Mouse (Mus musculus): ENCODE results near the gene Cox8b. TPM values are rescaled to one million over a fixed set of nuclear protein-coding genes. Genes with fewer than 3 reads are reported as not detected.

Gene Cox8b
- polyA plus RNA-seq, 1 experiment, result not detected

- peaks cover 13% of the 10 kb centered on the region; the same call in 1 of the 2 replicates for H3K36me3 ChIP-seq (ENCODE audit: control insufficient read depth)
- H3K4me1 ChIP-seq (ENCODE audit: control insufficient read depth), result peaks cover 14% of the 10 kb centered on the region
- peak within 1 kb of the TSS; percentile 71 for H3K4me3 ChIP-seq (replicated peaks)
- H3K27me3 ChIP-seq (ENCODE audit: control insufficient read depth), result peaks cover 7% of the 10 kb centered on the region
- no peak for TF ChIP-seq TAL1 (IDR thresholded peaks at IDR 0.05; ENCODE audit: low read length)
- TF ChIP-seq GATA1 (IDR thresholded peaks at IDR 0.05; ENCODE audit: low read length), result no peak
- H3K9me3 ChIP-seq (ENCODE audit: control insufficient read depth, low read length), result no peaks in the 10 kb centered on the region
Observed at GRCm38 (mm10) chr7:140941222-140942051, 41.2 kb upstream of the Cox8b start, which contains the start of gene Pgghg. TSS of gene Pgghg (plus strand) at chr7:140941391.

DNA sequence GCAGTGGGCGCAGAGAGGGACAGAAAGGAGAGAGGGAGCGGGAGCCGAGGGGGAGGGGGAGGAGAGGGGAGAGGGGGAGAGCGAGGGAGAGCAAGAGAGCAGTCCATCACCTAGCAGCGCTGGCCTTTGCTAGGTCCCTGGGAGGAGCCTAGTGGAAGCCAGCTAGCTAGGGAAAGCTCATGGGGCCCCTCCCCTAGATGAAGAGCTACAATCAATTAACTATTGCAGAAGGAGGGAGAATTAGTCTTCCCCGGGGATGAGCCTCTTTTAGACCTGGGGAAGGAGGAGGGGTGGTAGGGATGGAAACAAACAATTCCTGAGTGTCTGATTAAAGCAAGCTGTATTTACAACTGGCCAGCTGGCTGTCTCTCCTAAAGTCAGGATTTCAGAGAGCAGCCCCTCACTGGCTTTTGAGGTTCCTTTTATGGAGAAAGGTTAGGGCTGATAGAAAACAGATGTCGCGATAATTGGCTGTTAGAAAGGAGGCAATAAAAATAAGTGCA is 39.5 kb upstream of the Cox8b start:
- H3K36me3 ChIP-seq (ENCODE audit: control insufficient read depth), result peaks cover under 1% of the 10 kb centered on the region; the same call in 1 of the 2 replicates
- TF ChIP-seq GATA1 (IDR thresholded peaks at IDR 0.05; ENCODE audit: low read length) (no peak), TAL1 (IDR thresholded peaks at IDR 0.05; ENCODE audit: low read length) (no peak)
- H3K27me3 ChIP-seq (ENCODE audit: control insufficient read depth), result peaks cover 20% of the 10 kb centered on the region
- no peaks in the 10 kb centered on the region for H3K9me3 ChIP-seq (ENCODE audit: control insufficient read depth, low read length)
- no peak overlapping the region for H3K4me3 ChIP-seq (replicated peaks)
- H3K4me1 ChIP-seq (ENCODE audit: control insufficient read depth), result peaks cover 14% of the 10 kb centered on the region

- no peaks in the 10 kb centered on the region for H3K9me3 ChIP-seq (ENCODE audit: control insufficient read depth, low read length)
- no peaks in the 10 kb centered on the region for H3K36me3 ChIP-seq (ENCODE audit: control insufficient read depth)
- no peak overlapping the region for H3K4me3 ChIP-seq (replicated peaks)
- peaks cover 14% of the 10 kb centered on the region for H3K4me1 ChIP-seq (ENCODE audit: control insufficient read depth)
- no peak for TF ChIP-seq GATA1 (IDR thresholded peaks at IDR 0.05; ENCODE audit: low read length)
- TF ChIP-seq TAL1 (IDR thresholded peaks at IDR 0.05; ENCODE audit: low read length), result no peak
- H3K27me3 ChIP-seq (ENCODE audit: control insufficient read depth), result peaks cover 27% of the 10 kb centered on the region
Observed at GRCm38 (mm10) chr7:140938896-140939295, 38.6 kb upstream of the Cox8b start.

GRCm38 (mm10) chr7:140938436-140938835 is 38.2 kb upstream of the Cox8b start:
- no peaks in the 10 kb centered on the region for H3K9me3 ChIP-seq (ENCODE audit: control insufficient read depth, low read length)
- H3K4me1 ChIP-seq (ENCODE audit: control insufficient read depth), result peaks cover 14% of the 10 kb centered on the region
- TF ChIP-seq TAL1 (IDR thresholded peaks at IDR 0.05; ENCODE audit: low read length), result no peak
- TF ChIP-seq GATA1 (IDR thresholded peaks at IDR 0.05; ENCODE audit: low read length), result no peak
- H3K4me3 ChIP-seq (replicated peaks), result no peak overlapping the region
- H3K36me3 ChIP-seq (ENCODE audit: control insufficient read depth), result no peaks in the 10 kb centered on the region
- H3K27me3 ChIP-seq (ENCODE audit: control insufficient read depth), result peaks cover 27% of the 10 kb centered on the region

- Histone ChIP-seq H3K9me3 (ENCODE audit: control insufficient read depth, low read length) (no peaks in the 10 kb centered on the region; the same call in none of the 2 replicates), H3K36me3 (ENCODE audit: control insufficient read depth) (peaks cover 3% of the 10 kb centered on the region; the same call in 1 of the 2 replicates), H3K27me3 (ENCODE audit: control insufficient read depth) (peaks cover 32% of the 10 kb centered on the region), H3K4me3 (replicated peaks) (no peak overlapping the region), H3K4me1 (ENCODE audit: control insufficient read depth) (no peaks in the 10 kb centered on the region)
- TF ChIP-seq TAL1 (IDR thresholded peaks at IDR 0.05; ENCODE audit: low read length) (no peak), GATA1 (IDR thresholded peaks at IDR 0.05; ENCODE audit: low read length) (no peak)
Observed at GRCm38 (mm10) chr7:140927181-140927580, 26.9 kb upstream of the Cox8b start.

- TF ChIP-seq TAL1 (IDR thresholded peaks at IDR 0.05; ENCODE audit: low read length) (no peak), GATA1 (IDR thresholded peaks at IDR 0.05; ENCODE audit: low read length) (no peak)
- Histone ChIP-seq H3K27me3 (ENCODE audit: control insufficient read depth) (peaks cover 59% of the 10 kb centered on the region), H3K9me3 (ENCODE audit: control insufficient read depth, low read length) (no peaks in the 10 kb centered on the region; the same call in 1 of the 2 replicates), H3K36me3 (ENCODE audit: control insufficient read depth) (peaks cover 3% of the 10 kb centered on the region; the same call in 1 of the 2 replicates), H3K4me3 (replicated peaks) (no peak overlapping the region), H3K4me1 (ENCODE audit: control insufficient read depth) (peaks cover 2% of the 10 kb centered on the region; the same call in 1 of the 2 replicates)
Observed at GRCm38 (mm10) chr7:140923070-140923775, 23.0 kb upstream of the Cox8b start.

DNA sequence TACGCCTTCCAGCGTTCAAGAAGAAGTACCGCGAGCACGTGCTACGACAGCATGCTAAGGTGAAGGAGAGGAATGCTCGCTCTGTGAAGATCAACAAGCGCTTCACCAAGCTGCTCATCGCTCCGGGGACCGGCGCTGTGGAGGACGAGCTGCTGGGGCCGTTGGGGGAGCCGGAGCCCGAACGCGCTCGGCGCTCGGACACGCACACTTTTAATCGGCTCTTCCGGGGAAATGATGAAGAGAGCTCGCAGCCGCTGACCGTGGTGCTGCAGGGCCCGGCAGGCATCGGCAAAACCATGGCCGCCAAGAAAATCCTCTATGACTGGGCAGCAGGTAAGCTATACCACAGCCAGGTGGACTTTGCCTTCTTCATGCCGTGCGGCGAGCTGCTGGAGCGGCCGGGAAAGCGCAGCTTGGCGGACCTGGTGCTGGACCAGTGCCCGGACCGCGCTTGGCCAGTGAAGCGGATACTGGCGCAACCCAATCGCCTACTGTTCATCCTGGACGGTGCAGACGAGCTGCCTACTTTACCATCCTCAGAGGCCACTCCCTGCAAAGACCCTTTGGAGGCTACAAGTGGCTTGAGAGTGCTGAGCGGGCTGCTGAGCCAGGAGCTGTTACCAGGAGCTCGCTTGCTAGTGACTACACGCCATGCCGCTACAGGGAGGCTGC is 22.3 kb upstream of the Cox8b start:
- H3K36me3 ChIP-seq (ENCODE audit: control insufficient read depth), result peaks cover 3% of the 10 kb centered on the region; the same call in 1 of the 2 replicates
- peaks cover 2% of the 10 kb centered on the region; the same call in 1 of the 2 replicates for H3K4me1 ChIP-seq (ENCODE audit: control insufficient read depth)

GRCm38 (mm10) chr7:140921225-140921975 is 21.2 kb upstream of the Cox8b start:
- Histone ChIP-seq H3K27me3 (ENCODE audit: control insufficient read depth) (peaks cover 61% of the 10 kb centered on the region), H3K9me3 (ENCODE audit: control insufficient read depth, low read length) (no peaks in the 10 kb centered on the region; the same call in 1 of the 2 replicates), H3K36me3 (ENCODE audit: control insufficient read depth) (peaks cover 3% of the 10 kb centered on the region; the same call in 1 of the 2 replicates), H3K4me1 (ENCODE audit: control insufficient read depth) (peaks cover 2% of the 10 kb centered on the region; the same call in 1 of the 2 replicates), H3K4me3 (replicated peaks) (no peak overlapping the region)
- TF ChIP-seq GATA1 (IDR thresholded peaks at IDR 0.05; ENCODE audit: low read length) (no peak), TAL1 (IDR thresholded peaks at IDR 0.05; ENCODE audit: low read length) (no peak)

More for the DNA sequence above, 22.3 kb upstream of the Cox8b start:
- no peaks in the 10 kb centered on the region; the same call in 1 of the 2 replicates for H3K9me3 ChIP-seq (ENCODE audit: control insufficient read depth, low read length)
- no peak for TF ChIP-seq TAL1 (IDR thresholded peaks at IDR 0.05; ENCODE audit: low read length)
- TF ChIP-seq GATA1 (IDR thresholded peaks at IDR 0.05; ENCODE audit: low read length), result no peak
- H3K4me3 ChIP-seq (replicated peaks), result no peak overlapping the region
- H3K27me3 ChIP-seq (ENCODE audit: control insufficient read depth), result peaks cover 61% of the 10 kb centered on the region

Measured in erythroblast, embryonic 14.5 days (primary cell).